9 mouse cellular contexts compared by ENCODE assay signal in genomic region chrX:61723029-61723980, GRCm38 (mm10). TPM values are rescaled to one million over a fixed set of nuclear protein-coding genes. Genes with fewer than 3 reads are reported as not detected.
DNase-seq lines count a peak whose midpoint lies in the region; ATAC-seq and TF ChIP-seq lines count a peak whose summit lies in the region.
"Had no signal": no experiment of that assay in that cellular context is flagged by ENCODE, and none has a peak within 500 bp of the region (broad histone marks: within the 10 kb centered on the region; RNA-seq: fewer than 3 reads in every experiment).

No protein-coding gene starts in this region.

- peak overlapping the region; percentile 61 for H3K4me2 ChIP-seq in heart, embryonic 11.5 days
- no peak overlapping the region for H3K4me2 ChIP-seq in forebrain, postnatal 0 days (ENCODE audit: low read depth)

- no peaks in the 10 kb centered on the region for H3K27me3 ChIP-seq in heart, embryonic 11.5 days (ENCODE audit: control insufficient read depth, insufficient read depth, low read length)
- H3K27me3 ChIP-seq in forebrain, postnatal 0 days (ENCODE audit: insufficient read depth, low read length) = no peaks in the 10 kb centered on the region

- ATAC-seq in heart, embryonic 11.5 days (replicated peaks; ENCODE audit: insufficient number of reproducible peaks, low FRiP score, low TSS enrichment) = no peak
- 0 out of 2 replicates have a peak, but pooled peaks have one; percentile 14 for ATAC-seq in forebrain, postnatal 0 days
- ATAC-seq in megakaryocyte progenitor cell, adult 5-6 weeks (replicated peaks; ENCODE audit: poor library complexity) = peak; percentile 52; the same call in 1 of the 2 replicates

- no peaks in the 10 kb centered on the region for H3K4me1 ChIP-seq in heart, embryonic 11.5 days (ENCODE audit: control insufficient read depth, insufficient read depth, low read length)
- no peaks in the 10 kb centered on the region for H3K4me1 ChIP-seq in forebrain, postnatal 0 days (ENCODE audit: insufficient read depth)

- no peaks in the 10 kb centered on the region for H3K36me3 ChIP-seq in heart, embryonic 11.5 days (ENCODE audit: control insufficient read depth, insufficient read depth, low read length)
- no peaks in the 10 kb centered on the region for H3K36me3 ChIP-seq in forebrain, postnatal 0 days (ENCODE audit: insufficient read depth)

- peak overlapping the region; percentile 36 for H3K4me3 ChIP-seq in heart, embryonic 11.5 days (ENCODE audit: low read depth, low read length)
- H3K4me3 ChIP-seq in forebrain, postnatal 0 days (ENCODE audit: low read depth, low read length) = no peak overlapping the region

- DNase-seq in heart, adult 9 months (ENCODE audit: low spot score in 2 of 2) = no peak
- peak; percentile 77 for DNase-seq in R1 (ENCODE audit: low read depth, low spot score)
- DNase-seq in forebrain, postnatal 0 days = peak; percentile 5
- no peak for DNase-seq in adrenal gland, adult (ENCODE audit: inconsistent age in 2 of 2, low spot score in 1 of 2)
- DNase-seq in layer of hippocampus, postnatal 10 days (ENCODE audit: low spot score in 2 of 2) = no peak
- no peak for DNase-seq in spleen, postnatal 14 days (ENCODE audit: low spot score in 2 of 2)

- 36% methylated on average over 9 of the region's 9 CpGs for WGBS in heart, embryonic 11.5 days (ENCODE audit: insufficient replicate concordance)
- WGBS in forebrain, postnatal 0 days = 58% methylated on average over 9 of the region's 9 CpGs

- TF ChIP-seq CTCF in forebrain, postnatal 0 days (IDR thresholded peaks at IDR 0.05; ENCODE audit: low read depth) = no peak

- no peak overlapping the region for H3K27ac ChIP-seq in heart, embryonic 11.5 days (ENCODE audit: low read depth, low read length)
- H3K27ac ChIP-seq in forebrain, postnatal 0 days (ENCODE audit: low read depth, low read length) = no peak overlapping the region

- H3K9me3 ChIP-seq in heart, embryonic 11.5 days (replicated peaks; ENCODE audit: control insufficient read depth, low read length) = no peaks in the 10 kb centered on the region
- H3K9me3 ChIP-seq in forebrain, postnatal 0 days (ENCODE audit: low read length) = no peaks in the 10 kb centered on the region

- no peak overlapping the region for H3K9ac ChIP-seq in heart, embryonic 11.5 days (ENCODE audit: low read depth, low read length)
- H3K9ac ChIP-seq in forebrain, postnatal 0 days = no peak overlapping the region

RNA-seq across cellular contexts. Expression of gene Ldoc1, which starts 14.0 kb away (rescaled TPM):
- 0.24 and 0.30 TPM in 2 replicates for polyA plus RNA-seq in heart, embryonic 11.5 days (2014; fragmentation: Nextera tagmentation; extraction: Ambion mirVana)
- 4.6 and 5.8 TPM in 2 replicates for total RNA-seq in forebrain, postnatal 0 days (2014; rRNA removed)
- polyA plus RNA-seq in forebrain, postnatal 0 days (2015; fragmentation: Nextera tagmentation; extraction: Ambion mirVana) = 6.7 and 9.6 TPM in 2 replicates
- total RNA-seq in megakaryocyte progenitor cell, adult 5-6 weeks (2015) = not detected in 2 replicates
- not detected in 2 replicates for total RNA-seq in megakaryocyte progenitor cell, adult 5-6 weeks (2017)
- 1 to 10 TPM; 3.5 to 5.6 TPM for total RNA-seq in layer of hippocampus, postnatal 10 days (2021)
- total RNA-seq: hematopoietic stem cell, adult 5-6 weeks had no signal

Comparison
In these comparisons a context has a peak if more than half of its experiments do, and no peak if none do; other contexts are left out.
1. DNase-seq: peak in R1 (single experiment) and forebrain, postnatal 0 days (single experiment); none in heart, adult 9 months (0 of 2), adrenal gland, adult (0 of 2), layer of hippocampus, postnatal 10 days (0 of 2) and spleen, postnatal 14 days (0 of 2).